Mouse (Mus musculus) embryonic fibroblast, embryonic 13.5 days (primary cell): ENCODE data around the gene Ptrh1.

Experiments used
- CTCF ChIP-seq: IDR thresholded peaks from 2 replicates; pipeline ENCODE4 v1.5.1; 2011; ENCODE audit warnings: mild to moderate bottlenecking, control low read depth, low read length, moderate library complexity, borderline replicate concordance; ENCODE audit not compliant: insufficient read depth
- POLR2A ChIP-seq: IDR thresholded peaks from 2 replicates; pipeline ENCODE4 v1.6.1; 2011; ENCODE audit warnings: low read depth, mild to moderate bottlenecking, control low read depth, low read length, moderate library complexity

GRCm38 (mm10) chr2:32736306-32736829 lies 39.2 kb upstream of the Ptrh1 start:
- TF ChIP-seq POLR2A (no peak), CTCF (no peak)
